Mouse (Mus musculus): ENCODE data around the gene Ipo4.

Ipo4 gene

DNA sequence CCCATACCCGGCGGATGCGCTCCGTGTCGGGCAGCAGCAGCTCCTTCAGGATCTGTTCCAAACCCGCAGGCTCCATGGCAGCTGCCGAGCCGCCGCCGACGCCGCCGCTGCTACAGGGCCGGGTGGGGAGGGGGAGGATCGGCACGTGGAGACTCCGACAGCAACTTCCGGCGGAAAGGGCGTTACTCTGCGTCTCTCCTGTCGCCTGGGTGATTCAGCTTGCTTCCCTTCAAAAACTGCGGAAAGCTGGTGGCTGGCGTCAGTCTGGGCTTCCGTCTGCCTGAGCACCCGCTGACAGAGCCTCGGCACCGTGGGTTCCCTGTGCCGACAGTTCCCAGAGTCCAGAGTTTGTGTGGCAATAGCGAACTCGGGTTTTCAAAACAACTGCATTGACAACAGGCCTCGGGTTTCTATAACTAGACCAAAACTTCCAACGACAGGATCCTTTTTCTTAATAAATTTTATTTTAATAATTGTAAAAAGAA is at the start of gene Ipo4:
Gene Ipo4 (minus strand): TSS at position 435 of the 485 bp plus-strand sequence.
- DNase-seq (ENCODE audit: low spot score in 2 of 2) = peak; percentile 53 to 84

DNA sequence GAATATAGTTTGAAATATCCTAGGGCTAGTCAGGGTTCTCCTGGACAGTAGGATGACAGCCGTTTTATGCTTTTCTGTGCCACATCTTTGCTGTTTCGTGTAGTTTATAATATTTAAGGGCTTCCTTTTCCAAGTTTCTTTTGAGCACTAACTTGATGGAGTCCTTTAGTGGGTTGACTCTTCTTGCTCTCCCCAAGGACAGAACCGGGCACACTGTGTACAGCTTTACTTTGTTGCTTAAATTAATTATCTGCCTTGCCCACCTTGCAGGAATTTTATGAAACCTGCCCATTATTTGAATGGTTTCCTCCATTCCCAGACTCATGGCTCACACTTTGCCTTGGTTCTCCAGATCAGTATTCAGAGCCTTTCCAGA is 46.3 kb upstream of the Ipo4 start:
- DNase-seq (ENCODE audit: low spot score in 2 of 2) = no peak

DNA sequence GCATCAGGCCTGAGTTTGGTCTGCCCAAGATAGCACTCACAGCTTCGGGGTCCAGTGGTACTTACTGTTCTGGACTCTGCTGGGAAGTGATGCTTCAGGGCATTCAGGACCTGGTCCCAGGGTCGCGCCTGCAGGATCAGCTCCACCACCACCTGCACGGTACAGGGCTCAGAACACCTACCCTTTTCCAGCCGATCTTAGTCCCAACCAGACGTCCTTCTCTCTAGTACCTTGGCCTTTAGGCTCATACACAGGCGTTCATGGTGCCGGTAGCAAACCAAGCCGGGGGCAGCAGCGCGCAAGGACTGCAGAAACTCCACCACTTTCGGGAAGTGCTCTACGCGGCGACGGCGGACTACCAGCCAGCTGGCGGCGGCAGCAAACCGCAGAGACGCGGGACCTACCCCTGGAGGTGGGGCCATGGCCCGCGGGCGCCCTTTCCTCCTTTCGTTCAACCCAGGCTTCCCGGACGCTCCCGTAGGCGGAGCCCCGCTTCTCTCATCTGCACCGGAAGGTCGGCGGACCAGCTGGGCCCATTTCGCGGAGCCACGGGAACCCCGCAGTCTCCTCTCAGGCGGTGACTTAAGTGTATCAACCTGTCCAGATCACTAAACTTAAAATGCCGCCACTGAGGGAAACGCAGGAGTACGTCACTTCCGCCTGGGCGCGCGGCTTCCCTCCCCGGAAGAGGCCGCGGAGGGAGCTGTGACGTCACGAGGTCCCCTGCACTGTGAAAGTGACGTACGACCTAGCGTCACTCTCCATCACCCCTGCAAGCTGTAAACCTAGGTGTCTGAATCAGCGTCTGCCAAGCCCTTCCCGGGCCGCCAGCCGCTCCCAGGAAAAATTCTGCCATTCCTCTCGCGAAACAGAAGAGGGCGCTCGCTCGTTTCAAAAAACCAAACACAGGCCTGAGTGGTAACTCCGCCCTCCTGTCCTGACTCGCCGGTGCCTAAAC is 45.7 kb upstream of the Ipo4 start, which contains the start of gene Tinf2:
Gene Tinf2 (minus strand): TSS at position 661 of the 958 bp plus-strand sequence.
- peak; percentile 92 to 95 for DNase-seq (ENCODE audit: low spot score in 2 of 2)

DNA sequence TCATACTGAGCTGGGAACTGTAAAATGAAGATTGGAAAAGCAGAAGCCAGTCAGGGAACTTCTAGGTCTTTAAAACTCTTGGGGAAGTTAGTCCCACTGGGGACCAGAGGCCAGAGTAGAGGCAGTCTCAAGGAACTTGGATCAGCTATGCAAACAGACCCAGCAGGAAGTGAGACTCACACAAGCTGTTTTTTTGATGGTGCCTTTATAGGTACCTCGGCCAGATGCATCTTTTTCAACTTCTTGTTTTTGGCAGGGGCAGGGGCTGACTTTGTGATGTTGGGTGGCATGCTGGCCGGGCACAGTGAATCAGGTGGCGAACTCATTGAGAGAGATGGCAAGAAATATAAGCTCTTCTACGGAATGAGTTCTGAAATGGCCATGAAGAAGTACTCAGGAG is 41.9 kb upstream of the Ipo4 start:
- no peak for DNase-seq (ENCODE audit: low spot score in 2 of 2)

DNA sequence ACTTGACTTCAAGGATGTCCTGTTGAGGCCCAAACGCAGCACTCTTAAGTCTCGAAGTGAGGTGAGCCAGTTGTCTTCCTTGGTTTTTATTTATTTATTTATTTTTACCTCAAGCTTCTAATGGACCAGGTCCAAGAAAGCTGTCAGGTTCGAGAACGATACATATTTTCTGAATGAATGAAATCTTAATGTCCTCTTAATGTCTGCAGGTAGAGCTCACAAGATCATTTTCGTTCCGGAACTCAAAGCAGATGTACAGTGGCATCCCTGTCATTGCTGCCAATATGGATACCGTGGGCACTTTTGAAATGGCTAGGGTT is 36.9 kb upstream of the Ipo4 start:
- no peak for DNase-seq (ENCODE audit: low spot score in 2 of 2)

GRCm38 (mm10) chr14:55671833-55672740 is 36.3 kb upstream of the Ipo4 start, which contains the start of the genes Gmpr2 and Nedd8:
Gene Gmpr2 (plus strand): TSS chr14:55671941.
Gene Nedd8 (minus strand): TSS chr14:55672124.
- DNase-seq (ENCODE audit: low spot score in 2 of 2) = peak; percentile 89 to 95

DNA sequence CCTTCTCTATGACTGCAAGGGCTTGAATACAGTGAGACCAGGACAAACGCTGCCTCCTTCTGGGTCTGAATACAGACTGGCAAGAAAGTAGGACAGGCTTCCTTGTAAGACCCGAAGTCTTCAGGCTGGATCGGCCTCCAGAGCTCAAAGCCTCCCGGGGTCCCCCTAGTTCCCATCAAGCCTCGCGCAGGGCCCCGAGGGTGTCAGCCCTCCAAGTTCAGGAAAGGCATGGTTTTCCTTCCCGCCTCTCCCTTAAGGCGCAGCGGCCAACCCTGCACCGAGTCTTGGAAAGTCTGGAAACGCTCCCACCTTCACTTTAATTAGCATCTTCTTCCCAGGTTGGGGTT is 35.7 kb upstream of the Ipo4 start:
- no peak for DNase-seq (ENCODE audit: low spot score in 2 of 2)

DNA sequence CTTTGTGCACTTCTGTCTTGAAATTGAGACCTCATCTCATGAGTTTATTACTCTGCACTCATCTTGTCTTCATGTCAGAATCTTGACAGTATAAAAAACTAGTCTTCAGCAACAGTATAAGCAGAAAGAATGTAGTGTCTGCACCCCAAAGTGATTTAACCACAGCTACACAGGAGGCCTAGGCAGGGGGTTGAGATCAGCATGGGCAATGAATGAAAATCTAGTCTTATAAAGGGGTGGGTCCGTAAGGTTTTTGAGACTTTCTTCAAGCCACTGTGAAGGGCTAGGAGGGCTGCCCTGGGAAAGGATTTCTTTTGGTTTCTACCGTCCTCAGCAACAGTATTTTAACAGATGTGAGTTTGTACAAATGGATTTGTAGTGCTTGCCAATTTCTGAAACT is 24.9 kb upstream of the Ipo4 start:
- DNase-seq (ENCODE audit: low spot score in 2 of 2) = no peak

DNA sequence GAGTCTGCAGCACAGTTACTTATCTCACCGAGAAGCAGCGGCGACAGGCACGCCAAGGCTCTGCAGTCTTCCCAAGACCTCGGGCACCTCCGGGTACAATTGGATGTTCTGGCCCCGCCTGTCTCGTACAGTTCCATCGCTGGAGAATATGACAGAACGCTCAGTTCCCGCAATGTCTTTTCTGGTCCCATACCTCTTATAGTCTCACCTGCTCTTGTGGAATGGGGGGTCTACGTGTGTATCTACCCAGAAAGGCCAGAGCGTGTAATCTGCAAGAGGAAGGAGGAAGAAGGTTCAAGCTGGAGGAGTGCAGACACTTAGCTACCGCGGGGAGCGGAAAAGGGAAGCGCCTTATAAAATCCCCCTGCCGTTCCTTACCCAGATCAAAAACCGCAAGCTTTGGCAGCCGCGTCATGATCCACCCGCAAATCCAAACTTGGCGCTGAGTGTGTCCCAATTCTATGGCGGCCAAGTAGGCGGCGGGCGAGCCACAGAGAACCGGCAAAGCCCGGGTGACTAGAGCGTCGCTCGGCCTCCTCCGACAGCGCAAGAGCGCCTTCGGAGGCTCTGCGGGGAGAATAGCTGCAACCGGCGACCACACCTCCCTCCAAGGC is 24.3 kb upstream of the Ipo4 start, which contains the start of gene Mdp1:
Gene Mdp1 (minus strand): TSS at position 549 of the 614 bp plus-strand sequence.
- peak; percentile 70 to 84 for DNase-seq (ENCODE audit: low spot score in 2 of 2)

- DNase-seq (ENCODE audit: low spot score in 2 of 2) = no peak
Observed at GRCm38 (mm10) chr14:55658011-55658410, 22.3 kb upstream of the Ipo4 start.

- DNase-seq (ENCODE audit: low spot score in 2 of 2) = no peak
Observed at GRCm38 (mm10) chr14:55656935-55657334, 21.2 kb upstream of the Ipo4 start.

- DNase-seq (ENCODE audit: low spot score in 2 of 2) = no peak
Observed at GRCm38 (mm10) chr14:55651528-55651927, 15.8 kb upstream of the Ipo4 start.

- DNase-seq (ENCODE audit: low spot score in 2 of 2) = no peak
Observed at GRCm38 (mm10) chr14:55649884-55650283, 14.1 kb upstream of the Ipo4 start, which contains the start of gene Tssk4. Gene Tssk4 (plus strand): TSS chr14:55650184.

GRCm38 (mm10) chr14:55644261-55644888 is 8.6 kb upstream of the Ipo4 start:
- peak in 1 of 2 experiments; percentile 27 for DNase-seq (ENCODE audit: low spot score in 2 of 2)

DNA sequence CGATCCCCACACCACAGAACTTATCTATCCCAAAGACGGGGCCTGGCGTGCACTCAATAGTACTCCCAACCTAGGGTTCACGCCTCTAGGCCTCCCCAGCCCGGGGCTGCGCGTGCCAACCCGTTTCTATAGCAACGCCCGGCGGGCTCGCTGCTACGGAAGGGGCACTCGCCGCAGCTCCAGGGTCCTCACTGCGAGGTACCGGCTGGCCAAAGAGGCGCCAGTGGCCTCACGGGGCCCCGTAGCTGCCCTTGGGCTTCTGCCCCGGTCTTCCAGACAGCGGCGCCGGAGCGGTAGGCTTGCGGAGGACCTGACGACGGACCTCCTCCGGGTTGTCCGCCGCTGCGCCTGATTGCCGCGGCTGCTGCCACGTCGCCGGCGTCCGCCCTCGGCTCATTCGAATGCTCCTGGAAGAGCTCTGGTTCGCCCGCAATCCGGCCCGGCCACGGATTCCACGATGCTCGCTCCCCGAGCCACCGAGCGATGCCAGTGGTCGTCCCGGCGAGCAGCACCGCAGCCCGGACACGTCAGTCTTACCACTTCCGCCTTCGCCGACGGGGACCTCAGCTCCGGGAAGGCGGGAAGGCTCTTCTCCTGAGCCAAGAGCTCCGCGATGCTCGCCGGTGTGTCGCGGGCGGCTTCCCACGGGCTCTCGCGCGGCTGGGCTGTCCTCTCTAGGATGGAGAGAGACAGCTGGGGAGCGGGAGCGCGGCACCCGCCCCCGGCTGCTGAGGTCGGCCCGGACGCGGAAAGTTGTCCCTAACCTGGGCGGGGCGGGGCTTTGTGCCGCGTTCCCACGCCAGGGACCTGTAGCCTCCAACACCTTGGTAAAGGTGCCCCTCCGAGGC is 7.5 kb upstream of the Ipo4 start, which contains the start of gene Tm9sf1:
Gene Tm9sf1 (minus strand): TSS at position 747 of the 848 bp plus-strand sequence.
- DNase-seq (ENCODE audit: low spot score in 2 of 2) = peak; percentile 89 to 96

DNA sequence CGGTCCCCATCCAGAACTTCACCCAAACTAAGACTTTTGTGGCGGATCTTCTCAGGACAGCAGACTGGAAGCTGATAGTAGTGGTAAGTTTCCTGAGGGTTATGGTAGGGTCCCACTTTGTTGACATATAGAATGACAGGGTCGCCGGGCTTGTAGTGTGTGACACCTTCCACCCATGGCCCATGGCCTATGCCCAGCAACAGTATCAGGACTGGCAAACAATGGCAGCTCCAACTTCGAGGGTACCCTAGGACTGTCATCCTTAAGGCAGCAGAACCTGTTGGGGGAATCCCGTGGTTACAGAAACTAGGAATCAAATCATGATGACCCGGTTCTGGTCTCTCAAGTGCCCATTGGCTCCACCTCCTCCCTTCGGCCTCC is 6.9 kb upstream of the Ipo4 start:
- peak in 1 of 2 experiments; percentile 21 for DNase-seq (ENCODE audit: low spot score in 2 of 2)

DNA sequence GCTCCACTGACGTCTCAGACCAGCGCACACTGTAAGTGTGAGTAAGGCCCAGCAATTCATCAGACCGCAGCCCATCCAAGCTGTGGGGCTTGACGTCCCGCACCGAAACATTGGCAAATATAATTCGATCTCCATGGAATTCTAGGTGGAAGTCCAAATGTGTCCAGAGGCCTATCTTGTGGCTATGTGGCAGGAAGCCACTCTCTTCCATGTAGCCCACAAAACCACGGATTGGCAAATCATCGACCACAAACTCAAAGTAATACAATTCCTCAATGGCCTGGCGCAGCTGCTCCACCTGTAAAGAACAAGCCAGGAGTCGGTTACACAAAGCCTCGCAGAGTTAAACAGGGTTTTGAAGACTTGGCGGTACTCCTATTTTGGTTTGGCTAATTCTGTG is 5.5 kb upstream of the Ipo4 start:
- no peak for DNase-seq (ENCODE audit: low spot score in 2 of 2)

- DNase-seq (ENCODE audit: low spot score in 2 of 2) = no peak
Observed at GRCm38 (mm10) chr14:55640816-55641215, 5.1 kb upstream of the Ipo4 start.

DNA sequence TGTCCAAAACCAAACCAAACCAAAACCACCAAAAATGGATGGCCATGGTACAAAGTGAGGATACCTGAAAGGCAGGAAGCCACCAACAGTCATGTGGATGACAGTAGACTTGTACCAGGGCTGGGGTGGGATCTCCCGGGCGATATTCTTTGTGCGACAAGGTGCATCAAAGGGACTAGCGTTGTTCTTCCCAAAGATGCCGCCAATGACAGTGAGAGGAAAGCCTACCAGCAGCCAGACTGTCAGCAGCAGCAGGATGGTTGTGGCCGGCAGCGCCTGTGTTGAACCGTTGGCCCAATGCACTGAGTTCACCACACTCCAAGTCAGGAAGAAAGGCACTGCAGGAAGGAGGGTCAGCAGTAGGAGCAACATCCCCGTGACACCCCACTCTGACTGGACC is 2.0 kb upstream of the Ipo4 start, which contains the start of gene Gm49378:
Gene Gm49378 (minus strand): TSS at position 101 of the 400 bp plus-strand sequence.
- DNase-seq (ENCODE audit: low spot score in 2 of 2) = no peak
